Mouse (Mus musculus): Measurements from ENCODE around the gene Tcte1. TPM values are rescaled to one million over a fixed set of nuclear protein-coding genes. Genes with fewer than 3 reads are reported as not detected.

The Tcte1 gene
- polyA plus RNA-seq (2015; fragmentation: Nextera tagmentation; extraction: Ambion mirVana), result not detected in 2 replicates

DNA sequence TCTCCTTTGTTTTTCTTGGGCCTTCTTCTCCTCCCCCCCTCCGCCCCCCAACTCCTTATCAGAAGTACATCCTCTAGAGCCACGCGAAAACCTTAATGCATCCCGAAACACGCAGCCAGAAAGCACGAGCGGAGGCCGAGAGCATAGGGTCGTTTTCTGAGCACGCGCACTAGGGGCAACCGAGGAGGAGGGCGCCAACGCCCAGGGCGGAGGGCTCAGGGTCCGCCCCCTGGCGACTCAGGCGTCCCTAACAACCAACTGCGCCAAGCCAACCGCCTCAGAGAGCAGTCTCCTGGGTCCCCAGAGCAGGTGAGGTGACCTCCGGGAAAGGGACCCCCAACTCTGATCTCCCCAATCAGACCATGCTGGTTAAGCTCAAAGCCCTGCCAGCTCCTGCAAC, at the start of gene Tcte1:
Tcte1 (plus strand) TSS at position 172 of the 400 bp plus-strand sequence.
- Histone ChIP-seq H3K36me3 (ENCODE audit: control insufficient read depth, insufficient read depth) (peaks cover 6% of the 10 kb centered on the region; the same call in 1 of the 2 replicates), H3K27me3 (replicated peaks; ENCODE audit: control insufficient read depth, insufficient read depth, low read length) (peaks cover 9% of the 10 kb centered on the region; the same call in 1 of the 2 replicates), H3K4me1 (replicated peaks; ENCODE audit: control insufficient read depth, insufficient read depth, low read length) (no peaks in the 10 kb centered on the region), H3K9ac (ENCODE audit: low read depth, low read length) (no peak within 1 kb of the TSS), H3K9me3 (ENCODE audit: control insufficient read depth) (no peaks in the 10 kb centered on the region), H3K4me3 (ENCODE audit: low read depth, low read length) (peak within 1 kb of the TSS; percentile 14), H3K4me2 (replicated peaks; ENCODE audit: low read depth) (peak within 1 kb of the TSS; percentile 55), H3K27ac (ENCODE audit: low read depth, low read length) (no peak within 1 kb of the TSS)
- under 1% methylated on average over 20 of the region's 21 CpGs for WGBS
- TF ChIP-seq CTCF (IDR thresholded peaks at IDR 0.05; ENCODE audit: low read depth), result no peak
- ATAC-seq, result no peak

GRCm38 (mm10) chr17:45473667-45474066, 49.6 kb upstream of the Tcte1 start:
- no peak overlapping the region for H3K4me3 ChIP-seq (ENCODE audit: low read depth, low read length)
- H3K9ac ChIP-seq (ENCODE audit: low read depth, low read length), result no peak overlapping the region
- WGBS, result 69% methylated on average over 6 of the region's 6 CpGs
- no peak overlapping the region for H3K4me2 ChIP-seq (replicated peaks; ENCODE audit: low read depth)
- no peak for ATAC-seq
- peaks cover 16% of the 10 kb centered on the region for H3K27me3 ChIP-seq (replicated peaks; ENCODE audit: control insufficient read depth, insufficient read depth, low read length)
- no peaks in the 10 kb centered on the region for H3K9me3 ChIP-seq (ENCODE audit: control insufficient read depth)
- no peaks in the 10 kb centered on the region for H3K4me1 ChIP-seq (replicated peaks; ENCODE audit: control insufficient read depth, insufficient read depth, low read length)
- no peak overlapping the region for H3K27ac ChIP-seq (ENCODE audit: low read depth, low read length)
- TF ChIP-seq CTCF (IDR thresholded peaks at IDR 0.05; ENCODE audit: low read depth), result no peak
- no peaks in the 10 kb centered on the region for H3K36me3 ChIP-seq (ENCODE audit: control insufficient read depth, insufficient read depth)

GRCm38 (mm10) chr17:45474146-45474545, 49.1 kb upstream of the Tcte1 start:
- Histone ChIP-seq H3K27ac (ENCODE audit: low read depth, low read length) (no peak overlapping the region), H3K4me2 (replicated peaks; ENCODE audit: low read depth) (peak overlapping the region; percentile 57; the same call in 1 of the 2 replicates), H3K9ac (ENCODE audit: low read depth, low read length) (no peak overlapping the region), H3K9me3 (ENCODE audit: control insufficient read depth) (no peaks in the 10 kb centered on the region), H3K4me1 (replicated peaks; ENCODE audit: control insufficient read depth, insufficient read depth, low read length) (no peaks in the 10 kb centered on the region), H3K4me3 (ENCODE audit: low read depth, low read length) (no peak overlapping the region), H3K36me3 (ENCODE audit: control insufficient read depth, insufficient read depth) (no peaks in the 10 kb centered on the region), H3K27me3 (replicated peaks; ENCODE audit: control insufficient read depth, insufficient read depth, low read length) (peaks cover 16% of the 10 kb centered on the region)
- no peak for ATAC-seq
- no peak for TF ChIP-seq CTCF (IDR thresholded peaks at IDR 0.05; ENCODE audit: low read depth)
- 73% methylated on average over 8 of the region's 8 CpGs for WGBS

DNA sequence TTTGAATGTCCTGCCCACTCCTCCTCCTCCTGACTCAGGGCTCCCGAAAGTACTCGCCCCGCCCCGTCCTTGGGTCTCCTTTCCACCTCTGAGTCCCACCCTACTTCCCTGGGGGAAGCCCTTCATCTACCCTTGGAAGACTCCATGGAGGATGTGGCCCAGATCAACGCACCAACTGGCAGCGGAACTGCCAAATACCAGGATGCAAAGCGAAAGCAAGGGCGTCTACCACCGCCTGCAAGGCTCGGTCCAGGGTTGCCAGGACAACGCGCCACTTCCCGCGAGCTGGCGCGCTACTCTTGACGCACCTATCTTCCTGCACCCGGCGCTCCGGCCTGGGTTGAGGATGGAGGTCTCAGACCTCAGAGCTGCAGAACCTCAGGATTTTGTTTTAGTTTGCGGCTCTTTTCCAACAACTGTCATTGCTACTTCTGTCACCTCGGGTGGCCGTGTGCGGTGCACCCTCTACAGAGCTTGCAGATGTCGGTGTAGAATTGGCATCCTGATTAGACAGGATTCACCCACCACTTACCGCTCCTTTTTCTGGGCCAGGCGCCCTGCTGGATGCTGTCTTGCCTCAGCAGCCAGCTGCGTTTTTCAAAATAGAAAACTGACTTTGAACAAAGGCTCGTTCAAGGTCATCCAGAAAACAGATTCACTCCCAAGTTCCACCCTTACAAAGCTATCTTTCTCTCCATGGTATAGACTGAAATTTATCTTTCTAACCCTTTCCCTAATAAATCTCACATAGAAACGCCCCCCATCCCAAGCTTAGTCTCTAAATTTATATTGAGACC, 48.4 kb upstream of the Tcte1 start, which contains the start of gene Spats1:
Spats1 (minus strand) TSS at position 747 of the 797 bp plus-strand sequence.
- H3K4me1 ChIP-seq (replicated peaks; ENCODE audit: control insufficient read depth, insufficient read depth, low read length), result no peaks in the 10 kb centered on the region
- H3K4me2 ChIP-seq (replicated peaks; ENCODE audit: low read depth), result peak within 1 kb of the TSS; percentile 57
- 6% methylated on average over 30 of the region's 30 CpGs for WGBS
- H3K9ac ChIP-seq (ENCODE audit: low read depth, low read length), result no peak within 1 kb of the TSS
- peak; percentile 47; the same call in 1 of the 2 replicates for ATAC-seq
- no peaks in the 10 kb centered on the region for H3K36me3 ChIP-seq (ENCODE audit: control insufficient read depth, insufficient read depth)
- peak within 1 kb of the TSS; percentile 35 for H3K4me3 ChIP-seq (ENCODE audit: low read depth, low read length)
- no peak within 1 kb of the TSS for H3K27ac ChIP-seq (ENCODE audit: low read depth, low read length)
- no peaks in the 10 kb centered on the region for H3K9me3 ChIP-seq (ENCODE audit: control insufficient read depth)
- peaks cover 16% of the 10 kb centered on the region for H3K27me3 ChIP-seq (replicated peaks; ENCODE audit: control insufficient read depth, insufficient read depth, low read length)
- TF ChIP-seq CTCF (IDR thresholded peaks at IDR 0.05; ENCODE audit: low read depth), result no peak

DNA sequence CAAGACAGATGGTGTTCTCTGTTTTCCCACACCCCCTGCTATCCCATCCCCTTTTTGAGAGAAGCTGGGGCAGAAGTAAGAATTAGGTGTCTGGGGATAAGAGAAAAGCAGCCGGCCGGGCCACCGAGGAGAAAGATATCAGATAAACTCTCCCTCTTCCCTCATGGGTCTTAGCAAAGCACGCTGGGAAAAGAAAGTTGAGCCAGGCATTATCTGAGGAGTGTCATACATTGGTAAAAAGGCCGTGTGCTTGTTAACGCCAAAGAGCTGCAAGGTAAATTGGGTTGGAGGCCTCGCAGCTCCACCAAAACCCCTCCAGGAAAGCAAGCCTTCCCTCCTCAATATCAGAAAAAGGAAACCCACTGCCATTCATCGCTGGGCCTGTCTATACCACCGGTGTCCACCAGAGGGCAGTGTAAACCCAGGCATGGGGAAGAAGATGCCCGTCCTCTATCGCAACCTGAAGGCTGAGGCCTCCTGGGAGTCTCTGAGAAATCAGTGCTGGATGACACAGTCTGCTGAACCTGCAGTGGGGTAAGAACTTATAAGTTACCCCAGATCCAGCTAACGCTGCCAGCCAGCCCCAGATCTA, 44.9 kb upstream of the Tcte1 start:
- peak; percentile 99 for TF ChIP-seq CTCF (IDR thresholded peaks at IDR 0.05; ENCODE audit: low read depth)
- Histone ChIP-seq H3K4me1 (replicated peaks; ENCODE audit: control insufficient read depth, insufficient read depth, low read length) (no peaks in the 10 kb centered on the region), H3K4me3 (ENCODE audit: low read depth, low read length) (no peak overlapping the region), H3K4me2 (replicated peaks; ENCODE audit: low read depth) (no peak overlapping the region), H3K36me3 (ENCODE audit: control insufficient read depth, insufficient read depth) (no peaks in the 10 kb centered on the region), H3K9me3 (ENCODE audit: control insufficient read depth) (no peaks in the 10 kb centered on the region), H3K27me3 (replicated peaks; ENCODE audit: control insufficient read depth, insufficient read depth, low read length) (peaks cover 16% of the 10 kb centered on the region), H3K9ac (ENCODE audit: low read depth, low read length) (no peak overlapping the region), H3K27ac (ENCODE audit: low read depth, low read length) (no peak overlapping the region)
- peak; percentile 41; the same call in 1 of the 2 replicates for ATAC-seq
- 13% methylated on average over 12 of the region's 12 CpGs for WGBS

GRCm38 (mm10) chr17:45480429-45480828, 42.8 kb upstream of the Tcte1 start:
- H3K4me1 ChIP-seq (replicated peaks; ENCODE audit: control insufficient read depth, insufficient read depth, low read length), result no peaks in the 10 kb centered on the region
- no peak overlapping the region for H3K27ac ChIP-seq (ENCODE audit: low read depth, low read length)
- peaks cover 11% of the 10 kb centered on the region; the same call in 1 of the 2 replicates for H3K27me3 ChIP-seq (replicated peaks; ENCODE audit: control insufficient read depth, insufficient read depth, low read length)
- ATAC-seq, result no peak
- 23% methylated on average over 2 of the region's 2 CpGs for WGBS
- no peaks in the 10 kb centered on the region for H3K36me3 ChIP-seq (ENCODE audit: control insufficient read depth, insufficient read depth)
- H3K4me3 ChIP-seq (ENCODE audit: low read depth, low read length), result no peak overlapping the region
- peak; percentile 51 for TF ChIP-seq CTCF (IDR thresholded peaks at IDR 0.05; ENCODE audit: low read depth)
- H3K4me2 ChIP-seq (replicated peaks; ENCODE audit: low read depth), result no peak overlapping the region
- no peaks in the 10 kb centered on the region for H3K9me3 ChIP-seq (ENCODE audit: control insufficient read depth)
- H3K9ac ChIP-seq (ENCODE audit: low read depth, low read length), result no peak overlapping the region

Measured in intestine, postnatal 0 days (tissue).